19 mouse cellular contexts compared by ENCODE assay signal in genomic region chr15:62457990-62458389, GRCm38 (mm10).
DNase-seq lines count a peak whose midpoint lies in the region; ATAC-seq and TF ChIP-seq lines count a peak whose summit lies in the region.
"Had no signal": no experiment of that assay in that cellular context is flagged by ENCODE, and none has a peak within 500 bp of the region (broad histone marks: within the 10 kb centered on the region; RNA-seq: fewer than 3 reads in every experiment).

No protein-coding gene starts in this region.

- DNase-seq in kidney, adult 2 months, result peak; percentile 36
- no peak for DNase-seq in kidney, adult 8-10 months
- DNase-seq in CH12.LX (ENCODE audit: extremely low read depth), result peak; percentile 93
- peak; percentile 33 for DNase-seq in embryonic facial prominence, embryonic 11.5 days (ENCODE audit: low spot score)
- peak; percentile 26 to 34 for DNase-seq in thymus, postnatal 10 days (ENCODE audit: low spot score in 2 of 2)
- no peak for DNase-seq in stomach, postnatal 0 days (ENCODE audit: low spot score)
- no peak for DNase-seq in midbrain, postnatal 0 days (ENCODE audit: low spot score)
- no peak for DNase-seq in c-Kit-positive CD71-positive TER-119-positive erythroid progenitor cells, embryonic 14.5 days (ENCODE audit: low spot score)
- DNase-seq: adrenal gland, postnatal 36 days; cerebellum, postnatal 25 days; kidney, postnatal 4 days; liver, embryonic 13.5 days; right cerebral cortex, postnatal 25 days had no signal

- in situ Hi-C loops in CH12.LX (cut with MboI; ENCODE audit: low pct_ligation_motif_present, low pct_unique_long_range_greater_than_20kb, low sequenced_read_pairs), result no loop called here

- no peaks in the 10 kb centered on the region for H3K36me3 ChIP-seq in kidney, adult 2 months (ENCODE audit: control insufficient read depth, insufficient read depth, low read length)
- no peaks in the 10 kb centered on the region for H3K36me3 ChIP-seq in CH12.LX (replicated peaks in 1 of 2; ENCODE audit: control insufficient read depth in 1 of 2, insufficient read depth in 1 of 2, low read length in 1 of 2)
- H3K36me3 ChIP-seq in embryonic facial prominence, embryonic 11.5 days (replicated peaks; ENCODE audit: control insufficient read depth, insufficient read depth, low read depth, low read length), result no peaks in the 10 kb centered on the region
- no peaks in the 10 kb centered on the region for H3K36me3 ChIP-seq in stomach, postnatal 0 days (ENCODE audit: control insufficient read depth, insufficient read depth, low read length)
- H3K36me3 ChIP-seq in midbrain, postnatal 0 days (ENCODE audit: insufficient read depth, low read length), result no peaks in the 10 kb centered on the region
- H3K36me3 ChIP-seq: embryonic facial prominence, embryonic 15.5 days; heart, embryonic 13.5 days; limb, embryonic 10.5 days; liver, embryonic 13.5 days had no signal

- H3K4me2 ChIP-seq in CH12.LX (ENCODE audit: insufficient read depth, low read depth, poor library complexity, severe bottlenecking), result peak overlapping the region; percentile 4; the same call in 1 of the 2 replicates
- H3K4me2 ChIP-seq in embryonic facial prominence, embryonic 11.5 days (ENCODE audit: low read depth, low read length), result no peak overlapping the region
- H3K4me2 ChIP-seq in stomach, postnatal 0 days (replicated peaks; ENCODE audit: low read depth), result no peak overlapping the region
- no peak overlapping the region for H3K4me2 ChIP-seq in midbrain, postnatal 0 days (ENCODE audit: low read depth, low read length, poor library complexity, severe bottlenecking)
- H3K4me2 ChIP-seq: embryonic facial prominence, embryonic 15.5 days; forebrain, embryonic 13.5 days; heart, embryonic 13.5 days; liver, embryonic 13.5 days had no signal

- H3K79me2 ChIP-seq in CH12.LX (replicated peaks; ENCODE audit: control insufficient read depth, extremely low read depth, insufficient read depth, poor library complexity, severe bottlenecking), result no peaks in the 10 kb centered on the region

- no peak for TF ChIP-seq POLR2A in kidney, adult 2 months (IDR thresholded peaks at IDR 0.05; ENCODE audit: low read depth, low read length)
- TF ChIP-seq POLR2A in CH12.LX (IDR thresholded peaks at IDR 0.05; ENCODE audit: low read depth, low read length), result peak; percentile 46; the same call in 1 of the 2 replicates

- peaks cover 3% of the 10 kb centered on the region for H3K9me3 ChIP-seq in CH12.LX (replicated peaks; ENCODE audit: low read length)
- H3K9me3 ChIP-seq in embryonic facial prominence, embryonic 11.5 days (replicated peaks; ENCODE audit: control insufficient read depth, low read length), result no peaks in the 10 kb centered on the region
- no peaks in the 10 kb centered on the region for H3K9me3 ChIP-seq in stomach, postnatal 0 days (ENCODE audit: control insufficient read depth, low read length)
- no peaks in the 10 kb centered on the region for H3K9me3 ChIP-seq in midbrain, postnatal 0 days (ENCODE audit: low read length)
- H3K9me3 ChIP-seq: embryonic facial prominence, embryonic 15.5 days; forebrain, embryonic 13.5 days; heart, embryonic 13.5 days; limb, embryonic 10.5 days; liver, embryonic 13.5 days; megakaryocyte, embryonic 14.5 days had no signal

- peak; percentile 96 for TF ChIP-seq EP300 in CH12.LX (IDR thresholded peaks at IDR 0.05; ENCODE audit: low read length)
- TF ChIP-seq EP300 in stomach, postnatal 0 days (optimal IDR thresholded peaks at IDR 0.05), result no peak

- TF ChIP-seq RAD21 in CH12.LX (IDR thresholded peaks at IDR 0.05; ENCODE audit: low read depth, low read length), result no peak; the same call in 1 of the 2 replicates

- H3K4me3 ChIP-seq in kidney, adult 2 months (ENCODE audit: insufficient read depth, low read depth, low read length), result no peak overlapping the region
- no peak overlapping the region for H3K4me3 ChIP-seq in CH12.LX (replicated peaks in 1 of 3; ENCODE audit: low read depth in 2 of 3, low read length in 2 of 3, poor library complexity in 1 of 3)
- H3K4me3 ChIP-seq in embryonic facial prominence, embryonic 11.5 days (ENCODE audit: low read depth, low read length), result no peak overlapping the region
- H3K4me3 ChIP-seq in stomach, postnatal 0 days (ENCODE audit: low read depth, low read length), result no peak overlapping the region
- no peak overlapping the region for H3K4me3 ChIP-seq in midbrain, postnatal 0 days (ENCODE audit: low read depth, low read length)
- H3K4me3 ChIP-seq: embryonic facial prominence, embryonic 15.5 days; forebrain, embryonic 13.5 days; heart, embryonic 13.5 days; limb, embryonic 10.5 days; liver, embryonic 13.5 days; megakaryocyte, embryonic 14.5 days had no signal

- ATAC-seq in embryonic facial prominence, embryonic 11.5 days (replicated peaks; ENCODE audit: insufficient number of reproducible peaks, low FRiP score, low TSS enrichment, low read depth), result no peak
- ATAC-seq in stomach, postnatal 0 days (ENCODE audit: low FRiP score, low TSS enrichment), result no peak
- no peak for ATAC-seq in midbrain, postnatal 0 days (ENCODE audit: low FRiP score)
- ATAC-seq: forebrain, embryonic 13.5 days; lung, postnatal 0 days had no signal

- no peak overlapping the region for H3K27ac ChIP-seq in kidney, adult 2 months (ENCODE audit: insufficient read depth, low read depth, low read length)
- H3K27ac ChIP-seq in CH12.LX (ENCODE audit: insufficient read depth, low read depth), result peak overlapping the region; percentile 85
- H3K27ac ChIP-seq in embryonic facial prominence, embryonic 11.5 days (replicated peaks; ENCODE audit: low read depth, low read length), result no peak overlapping the region
- H3K27ac ChIP-seq in stomach, postnatal 0 days (replicated peaks), result no peak overlapping the region
- H3K27ac ChIP-seq in midbrain, postnatal 0 days (ENCODE audit: low read depth, low read length), result no peak overlapping the region
- H3K27ac ChIP-seq: embryonic facial prominence, embryonic 15.5 days; forebrain, embryonic 13.5 days; heart, embryonic 13.5 days; limb, embryonic 10.5 days; liver, embryonic 13.5 days had no signal

- no peaks in the 10 kb centered on the region for H3K27me3 ChIP-seq in kidney, adult 2 months (replicated peaks; ENCODE audit: control insufficient read depth, insufficient read depth, low read length)
- H3K27me3 ChIP-seq in CH12.LX (replicated peaks), result no peaks in the 10 kb centered on the region
- no peaks in the 10 kb centered on the region for H3K27me3 ChIP-seq in embryonic facial prominence, embryonic 11.5 days (ENCODE audit: control insufficient read depth, insufficient read depth, low read length)
- no peaks in the 10 kb centered on the region for H3K27me3 ChIP-seq in stomach, postnatal 0 days (ENCODE audit: control insufficient read depth, insufficient read depth, low read length)
- no peaks in the 10 kb centered on the region for H3K27me3 ChIP-seq in midbrain, postnatal 0 days (ENCODE audit: insufficient read depth, low read length)
- H3K27me3 ChIP-seq: embryonic facial prominence, embryonic 15.5 days; forebrain, embryonic 13.5 days; heart, embryonic 13.5 days; liver, embryonic 13.5 days had no signal

- no peak for TF ChIP-seq CTCF in kidney, adult 2 months (conservative IDR thresholded peaks at IDR 0.05; ENCODE audit: insufficient read depth, insufficient read length, low read depth, low read length)
- TF ChIP-seq CTCF in CH12.LX (conservative IDR thresholded peaks at IDR 0.05 in 1 of 2, IDR thresholded peaks at IDR 0.05 in 1 of 2; ENCODE audit: low read depth in 2 of 2, low read length in 2 of 2), result no peak
- no peak for TF ChIP-seq CTCF in stomach, postnatal 0 days (IDR thresholded peaks at IDR 0.05; ENCODE audit: low read depth)
- TF ChIP-seq CTCF in midbrain, postnatal 0 days (IDR thresholded peaks at IDR 0.05), result no peak

- H3K4me1 ChIP-seq in kidney, adult 2 months (ENCODE audit: control insufficient read depth, insufficient read depth, low read length), result peaks cover 9% of the 10 kb centered on the region; the same call in 1 of the 2 replicates
- peaks cover 33 to 84% of the 10 kb centered on the region in 2 experiments for H3K4me1 ChIP-seq in CH12.LX (ENCODE audit: control insufficient read depth in 1 of 2, insufficient read depth in 2 of 2)
- H3K4me1 ChIP-seq in embryonic facial prominence, embryonic 11.5 days (ENCODE audit: control insufficient read depth, insufficient read depth, low read length), result no peaks in the 10 kb centered on the region
- no peaks in the 10 kb centered on the region; the same call in 1 of the 2 replicates for H3K4me1 ChIP-seq in stomach, postnatal 0 days (replicated peaks; ENCODE audit: control insufficient read depth, insufficient read depth)
- no peaks in the 10 kb centered on the region for H3K4me1 ChIP-seq in midbrain, postnatal 0 days (ENCODE audit: insufficient read depth, low read length)
- H3K4me1 ChIP-seq: embryonic facial prominence, embryonic 15.5 days; liver, embryonic 13.5 days had no signal

- H3K9ac ChIP-seq in CH12.LX (ENCODE audit: insufficient read depth, low read depth), result 0 out of 2 replicates have a peak overlapping the region, but pooled peaks have one; percentile 8
- no peak overlapping the region for H3K9ac ChIP-seq in embryonic facial prominence, embryonic 11.5 days (replicated peaks; ENCODE audit: low read length)
- no peak overlapping the region for H3K9ac ChIP-seq in stomach, postnatal 0 days (ENCODE audit: low read length)
- no peak overlapping the region for H3K9ac ChIP-seq in midbrain, postnatal 0 days (replicated peaks; ENCODE audit: low read length, poor library complexity, severe bottlenecking)
- H3K9ac ChIP-seq: embryonic facial prominence, embryonic 15.5 days; forebrain, embryonic 13.5 days; heart, embryonic 13.5 days; liver, embryonic 13.5 days had no signal

- WGBS in kidney, adult 2 months, result 16% methylated on average over 2 of the region's 2 CpGs
- WGBS in embryonic facial prominence, embryonic 11.5 days, result 29% methylated on average over 2 of the region's 2 CpGs
- 25% methylated on average over 2 of the region's 2 CpGs for WGBS in stomach, postnatal 0 days
- 62% methylated on average over 2 of the region's 2 CpGs for WGBS in midbrain, postnatal 0 days

- dilution Hi-C loops in CH12.LX (cut with MboI; ENCODE audit: extremely low pct_ligation_motif_present, extremely low pct_unique_long_range_greater_than_20kb, low sequenced_read_pairs), result no loop called here

TF ChIP-seq in CH12.LX, 34 proteins besides CTCF, POLR2A, EP300 and RAD21 (continues in another document):
- TF ChIP-seq MAZ (IDR thresholded peaks at IDR 0.05; ENCODE audit: low read depth, low read length) (peak; percentile 69; the same call in 1 of the 2 replicates), KAT2A (IDR thresholded peaks at IDR 0.05; ENCODE audit: insufficient replicate concordance, low read length) (no peak), ZKSCAN1 (IDR thresholded peaks at IDR 0.05; ENCODE audit: borderline replicate concordance, low read depth, low read length) (no peak), ELF1 (IDR thresholded peaks at IDR 0.05; ENCODE audit: low read depth, low read length) (peak; percentile 45; the same call in 1 of the 2 replicates), POLR2AphosphoS2 (IDR thresholded peaks at IDR 0.05; ENCODE audit: low read depth, low read length) (no peak), JUND (conservative IDR thresholded peaks at IDR 0.05; ENCODE audit: low read depth, low read length) (peak; percentile 66), E2F4 (IDR thresholded peaks at IDR 0.05; ENCODE audit: insufficient replicate concordance, low read depth, low read length) (no peak), MEF2A (IDR thresholded peaks at IDR 0.05; ENCODE audit: borderline replicate concordance, low read depth, low read length) (peak; percentile 90)

Comparison
In these comparisons a context has a peak if more than half of its experiments do, and no peak if none do; other contexts are left out.
1. DNase-seq: peak in kidney, adult 2 months (single experiment), CH12.LX (single experiment), embryonic facial prominence, embryonic 11.5 days (single experiment) and thymus, postnatal 10 days (2 of 2); none in kidney, adult 8-10 months (0 of 2), stomach, postnatal 0 days (single experiment), midbrain, postnatal 0 days (single experiment) and c-Kit-positive CD71-positive TER-119-positive erythroid progenitor cells, embryonic 14.5 days (single experiment).